Mouse (Mus musculus) lung, adult 2 months (tissue): Measurements from ENCODE around the gene Gjb5.

Experiments used
- CTCF ChIP-seq: fragments of 200-500 bp; IDR thresholded peaks from 2 replicates; pipeline ENCODE4 v1.5.1; 2011; ENCODE audit warnings: mild to moderate bottlenecking, low read length, control low read depth; ENCODE audit not compliant: insufficient read depth
- POLR2A ChIP-seq: fragments of 200-500 bp; IDR thresholded peaks from 2 replicates; pipeline ENCODE4 v1.6.1; 2011; ENCODE audit warnings: low read depth, mild to moderate bottlenecking, control low read depth, low read length, borderline replicate concordance; ENCODE audit errors: extremely low read depth

DNA sequence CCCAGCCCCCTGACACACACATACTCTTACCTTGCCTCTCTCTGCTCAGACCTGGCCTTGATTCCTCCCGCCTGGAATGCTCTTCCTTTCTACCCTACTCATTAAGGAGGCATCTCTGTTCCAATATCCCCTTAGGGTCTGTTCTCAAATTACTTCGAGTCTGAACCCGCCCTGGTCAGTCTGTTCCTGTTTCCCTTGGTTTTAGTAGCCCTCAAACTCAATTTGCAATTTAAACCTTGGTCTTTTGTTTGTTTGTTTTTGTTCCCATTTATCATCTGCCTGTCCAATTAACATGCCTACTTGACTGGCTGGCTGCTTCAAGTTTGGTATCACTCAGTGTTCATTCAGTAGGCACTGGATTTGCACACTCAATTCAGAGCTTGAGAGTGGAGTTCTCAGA is 28.9 kb downstream of the Gjb5 start:
- TF ChIP-seq CTCF (no peak), POLR2A (no peak)
